Mouse (Mus musculus) kidney, adult 2 months (tissue): Measurements from ENCODE around the gene Tbx4.

Experiments used
- CTCF ChIP-seq: fragments of 200-500 bp; conservative IDR thresholded peaks from 2 replicates; pipeline ENCODE4 v1.5.1; 2011; ENCODE audit warnings: low read depth, mild to moderate bottlenecking, control low read depth, low read length, moderate library complexity, mixed read lengths; ENCODE audit not compliant: insufficient read depth, insufficient read length
- POLR2A ChIP-seq: fragments of 200-500 bp; IDR thresholded peaks from one replicate; pipeline ENCODE4 v1.6.1; 2011; ENCODE audit warnings: low read depth, low read length, control low read depth

DNA sequence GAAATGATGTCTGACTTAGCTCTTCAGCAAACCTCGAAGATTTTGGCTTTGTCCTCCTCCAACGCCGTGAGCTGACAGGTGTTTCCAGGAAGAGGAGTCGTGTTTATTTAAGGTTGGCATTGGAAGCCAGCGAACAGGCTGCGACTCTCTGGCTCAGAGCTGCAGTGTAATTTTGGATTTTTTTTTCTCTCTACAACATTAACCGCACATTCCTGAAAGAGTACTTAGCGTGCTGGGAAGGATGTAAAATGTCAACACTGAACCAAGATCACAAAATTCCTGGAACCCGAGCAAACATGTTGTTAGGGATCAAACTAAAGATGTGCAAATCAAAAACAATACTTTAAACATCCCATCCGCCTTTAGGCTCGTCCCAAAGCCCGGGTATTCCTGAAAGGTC lies 69.4 kb downstream of the Tbx4 start:
- TF ChIP-seq CTCF (no peak), POLR2A (no peak)
